Mouse (Mus musculus) cerebellum, adult 2 months (tissue): ENCODE data around the gene Hoxa4.

Experiments
- CTCF ChIP-seq: fragments of 200-500 bp; IDR thresholded peaks from 2 replicates; pipeline ENCODE4 v1.5.1; 2011; ENCODE audit warnings: low read depth, mild to moderate bottlenecking, control low read depth, low read length, moderate library complexity, borderline replicate concordance; ENCODE audit not compliant: insufficient read depth
- POLR2A ChIP-seq: fragments of 200-500 bp; IDR thresholded peaks from 2 replicates; pipeline ENCODE4 v1.6.1; 2011; ENCODE audit warnings: low read length, control low read depth, borderline replicate concordance; ENCODE audit not compliant: insufficient read depth

- TF ChIP-seq POLR2A = no peak
- TF ChIP-seq CTCF = no peak
Observed at GRCm38 (mm10) chr6:52240389-52241000, 48.9 kb upstream of the Hoxa4 start, which contains the start of gene Hoxa10.
